In genomic region chr3:158093919-158094318, GRCm38 (mm10) we compare ENCODE assay signal across 24 mouse cellular contexts.
"Had no signal": no experiment of that assay in that cellular context is flagged by ENCODE, and none has a peak within 500 bp of the region (broad histone marks: within the 10 kb centered on the region; RNA-seq: fewer than 3 reads in every experiment).

No protein-coding gene starts in this region.

- ATAC-seq: hindbrain, embryonic 16.5 days; inflammation-experienced regulatory T-cells, adult 6 months; intestine, embryonic 15.5 days; intestine, postnatal 0 days had no signal

- H3K27ac ChIP-seq: heart, embryonic 10.5 days; hindbrain, embryonic 10.5 days; hindbrain, embryonic 12.5 days; hindbrain, embryonic 14.5 days; intestine, embryonic 15.5 days; left cerebral cortex, adult 2 months; limb, embryonic 10.5 days; limb, embryonic 12.5 days; liver, embryonic 13.5 days; liver, embryonic 15.5 days had no signal

- H3K4me3 ChIP-seq: heart, embryonic 10.5 days; heart, embryonic 12.5 days; hindbrain, embryonic 10.5 days; hindbrain, embryonic 12.5 days; intestine, embryonic 15.5 days; left cerebral cortex, adult 2 months; limb, embryonic 10.5 days; limb, embryonic 12.5 days; liver, embryonic 13.5 days; liver, embryonic 15.5 days had no signal

- DNase-seq: gastrocnemius, postnatal 10 days; gastrocnemius, postnatal 25 days; heart, postnatal 10 days; heart, postnatal 4 days; kidney, adult 18-20 months; kidney, adult 8-10 months; kidney, postnatal 10 days; kidney, postnatal 25 days; kidney, postnatal 4 days; liver; liver, embryonic 13.5 days had no signal
